Mouse (Mus musculus) kidney, embryonic 14.5 days (tissue): Measurements from ENCODE around the gene Sostdc1. TPM values are rescaled to one million over a fixed set of nuclear protein-coding genes. Genes with fewer than 3 reads are reported as not detected.

ENCODE experiments used
- ATAC-seq: fragments of 200-750 bp; cut with Nextera tagmentation; 2 replicates; pipeline ENCODE4 v1.8.0; 2017; ENCODE audit warnings: moderate number of reproducible peaks, mild to moderate bottlenecking, moderate TSS enrichment, moderate library complexity; ENCODE audit not compliant: low FRiP score, low TSS enrichment
- H3K27ac ChIP-seq: fragments of 300-500 bp; sonication (generic); 2 replicates; pipeline ENCODE4 v1.5.1; 2014; ENCODE audit warnings: low read depth, mild to moderate bottlenecking, low read length, moderate library complexity, mixed read lengths
- H3K27me3 ChIP-seq: fragments of 300-500 bp; sonication (generic); 2 replicates; pipeline ENCODE4 v1.6.1; 2014; ENCODE audit warnings: mild to moderate bottlenecking, low read length; ENCODE audit not compliant: control insufficient read depth, insufficient read depth
- H3K36me3 ChIP-seq: fragments of 300-500 bp; sonication (generic); 2 replicates; pipeline ENCODE4 v1.6.1; 2014; ENCODE audit warnings: low read length, mixed read lengths; ENCODE audit not compliant: control insufficient read depth, insufficient read depth
- H3K4me1 ChIP-seq: fragments of 300-500 bp; sonication (generic); 2 replicates; pipeline ENCODE4 v1.6.1; 2014; ENCODE audit warnings: low read length, mixed read lengths; ENCODE audit not compliant: control insufficient read depth, insufficient read depth
- H3K4me2 ChIP-seq: fragments of 300-500 bp; sonication (generic); replicated peaks from 2 replicates; pipeline ENCODE4 v1.6.1; 2014; ENCODE audit warnings: low read depth, mild to moderate bottlenecking, low read length
- H3K4me3 ChIP-seq: fragments of 300-500 bp; sonication (generic); 2 replicates; pipeline ENCODE4 v1.5.1; 2014; ENCODE audit warnings: mild to moderate bottlenecking, low read length
- H3K9ac ChIP-seq: fragments of 300-500 bp; sonication (generic); 2 replicates; pipeline ENCODE4 v1.6.1; 2014; ENCODE audit warnings: low read depth, mild to moderate bottlenecking, low read length, moderate library complexity
- H3K9me3 ChIP-seq: fragments of 300-500 bp; sonication (generic); 2 replicates; pipeline ENCODE4 v1.6.1; 2016; ENCODE audit warnings: low read length; ENCODE audit not compliant: control insufficient read depth
- WGBS: fragments of 180-500 bp; shearing (Covaris S2); extraction: QIAGEN DNeasy Blood & Tissue Kit; methylation state at CpG from one replicate; pipeline ENCODE4 v1.1.7; 2014; 5-methylcytosine and 5-hydroxymethylcytosine counted together
- polyA plus RNA-seq: library from polyadenylated mRNA; unstranded; fragments of >200 nt; fragmentation: Nextera tagmentation; extraction: Ambion mirVana; gene quantifications from 2 replicates; pipeline ENCODE4 v1.2.1, GENCODE M21; 2014

The Sostdc1 gene
- polyA plus RNA-seq: 42.9 and 50.1 TPM in 2 replicates

DNA sequence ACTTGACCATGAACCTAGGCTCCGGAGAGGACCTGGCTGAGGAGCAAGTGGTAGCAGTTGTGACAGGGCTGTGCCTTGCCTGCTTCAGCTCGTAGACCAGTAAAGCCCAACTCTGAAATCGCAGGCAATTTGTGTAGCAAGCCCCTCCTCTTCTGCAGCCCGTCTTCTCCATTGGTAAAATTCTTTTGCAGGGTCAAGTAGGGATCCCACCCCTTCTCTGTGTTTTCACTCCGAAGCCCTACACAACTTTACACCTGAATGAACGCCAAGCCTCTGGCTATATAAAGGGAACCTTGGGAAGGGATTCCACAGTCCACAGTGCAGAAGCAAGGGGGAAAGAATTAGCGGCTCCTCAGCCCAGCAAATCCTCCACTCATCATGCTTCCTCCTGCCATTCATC, at the start of gene Sostdc1:
TSS of gene Sostdc1 (plus strand) at position 224 of the 400 bp plus-strand sequence.
- peak; percentile 70 for ATAC-seq
- peak within 1 kb of the TSS; percentile 27 for H3K4me2 ChIP-seq
- H3K4me1 ChIP-seq: 0 out of 2 replicates have a peak, but pooled peaks cover 5% of the 10 kb centered on the region
- no peak within 1 kb of the TSS for H3K27ac ChIP-seq
- H3K36me3 ChIP-seq: no peaks in the 10 kb centered on the region
- WGBS: 12% methylated on average over 7 of the region's 7 CpGs
- H3K9me3 ChIP-seq: no peaks in the 10 kb centered on the region
- peak within 1 kb of the TSS; percentile 26 for H3K4me3 ChIP-seq
- 0 out of 2 replicates have a peak, but pooled peaks cover 3% of the 10 kb centered on the region for H3K27me3 ChIP-seq
- H3K9ac ChIP-seq: no peak within 1 kb of the TSS; the same call in 1 of the 2 replicates

DNA sequence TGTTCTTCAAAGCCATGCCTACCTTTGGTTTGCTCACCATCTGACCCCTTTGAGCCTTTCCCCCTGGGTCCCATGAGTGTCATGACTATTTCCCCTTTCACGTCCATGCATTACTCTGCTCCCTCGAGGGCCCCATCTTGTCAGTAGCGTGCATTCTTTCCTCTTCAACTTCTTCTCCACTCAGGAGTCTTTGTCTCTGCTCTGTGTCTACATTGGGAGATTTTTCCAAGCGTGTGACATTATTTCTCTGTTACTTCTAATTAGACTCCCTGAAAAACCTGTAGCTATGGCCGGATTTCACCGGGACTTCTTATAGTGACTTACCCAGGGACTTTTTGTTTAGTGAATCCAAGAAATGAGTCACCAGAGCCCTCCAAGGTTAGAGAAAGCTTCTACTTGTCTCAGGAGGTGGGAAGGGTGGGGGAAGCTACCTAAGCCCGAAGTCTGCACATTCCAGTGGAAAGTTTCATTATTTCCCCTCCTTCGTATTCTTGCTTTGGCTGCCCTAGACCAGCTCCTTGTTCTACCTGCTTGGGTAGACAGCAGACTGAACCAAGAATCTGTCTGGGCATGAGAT, 46.2 kb upstream of the Sostdc1 start:
- H3K4me1 ChIP-seq: no peaks in the 10 kb centered on the region
- no peaks in the 10 kb centered on the region for H3K9me3 ChIP-seq
- H3K4me3 ChIP-seq: no peak overlapping the region
- H3K36me3 ChIP-seq: no peaks in the 10 kb centered on the region
- no peak overlapping the region for H3K4me2 ChIP-seq
- no peak for ATAC-seq
- H3K27me3 ChIP-seq: no peaks in the 10 kb centered on the region
- WGBS: 88% methylated on average over 8 of the region's 8 CpGs
- H3K27ac ChIP-seq: no peak overlapping the region
- no peak overlapping the region for H3K9ac ChIP-seq

DNA sequence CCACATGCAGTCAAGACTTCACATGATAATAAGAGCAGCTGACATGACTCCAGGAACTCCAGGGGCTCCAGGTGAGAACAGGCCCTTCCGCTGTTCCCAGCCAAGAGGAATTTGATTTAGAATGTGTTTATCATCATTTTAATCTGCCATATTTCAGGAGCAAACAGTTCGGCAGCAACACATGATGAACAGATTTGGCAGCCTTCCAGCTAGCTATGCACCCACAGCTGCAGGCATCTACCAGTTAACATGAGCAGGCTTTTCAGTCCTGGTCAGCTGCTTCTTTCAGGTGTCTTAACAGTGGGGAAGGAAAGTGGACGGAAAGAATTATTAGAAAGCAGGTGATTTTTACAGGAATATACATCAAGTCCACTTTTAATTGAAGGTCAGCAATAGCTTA, 39.1 kb upstream of the Sostdc1 start:
- Histone ChIP-seq H3K4me3 (no peak overlapping the region), H3K27me3 (no peaks in the 10 kb centered on the region), H3K27ac (no peak overlapping the region), H3K9me3 (no peaks in the 10 kb centered on the region), H3K36me3 (no peaks in the 10 kb centered on the region), H3K4me1 (no peaks in the 10 kb centered on the region), H3K9ac (no peak overlapping the region), H3K4me2 (no peak overlapping the region)
- 69% methylated on average over 3 of the region's 3 CpGs for WGBS
- no peak for ATAC-seq

DNA sequence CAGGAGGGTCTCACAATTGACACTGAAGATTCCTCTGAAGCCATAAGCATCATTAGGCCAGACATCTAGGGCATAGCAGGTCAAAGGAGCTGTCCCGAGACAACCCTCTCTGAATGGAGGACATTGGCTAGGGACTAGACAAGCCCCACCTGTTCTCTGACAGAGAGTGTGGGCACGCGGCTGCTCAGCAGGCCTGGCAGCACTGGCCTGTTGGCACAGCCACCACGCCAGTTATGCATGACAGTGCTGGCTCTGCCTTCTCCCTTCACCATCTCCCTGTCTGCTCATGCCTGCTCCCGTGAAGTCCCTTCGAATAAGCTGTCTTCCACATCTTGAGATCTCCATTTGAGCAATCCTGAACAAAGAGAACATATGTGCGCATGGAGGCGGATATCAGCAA, 24.3 kb upstream of the Sostdc1 start:
- WGBS: 84% methylated on average over 8 of the region's 8 CpGs
- H3K4me2 ChIP-seq: no peak overlapping the region
- H3K4me1 ChIP-seq: no peaks in the 10 kb centered on the region
- H3K36me3 ChIP-seq: no peaks in the 10 kb centered on the region
- ATAC-seq: no peak
- no peak overlapping the region for H3K27ac ChIP-seq
- H3K4me3 ChIP-seq: no peak overlapping the region
- H3K9ac ChIP-seq: no peak overlapping the region
- H3K9me3 ChIP-seq: no peaks in the 10 kb centered on the region
- H3K27me3 ChIP-seq: no peaks in the 10 kb centered on the region

DNA sequence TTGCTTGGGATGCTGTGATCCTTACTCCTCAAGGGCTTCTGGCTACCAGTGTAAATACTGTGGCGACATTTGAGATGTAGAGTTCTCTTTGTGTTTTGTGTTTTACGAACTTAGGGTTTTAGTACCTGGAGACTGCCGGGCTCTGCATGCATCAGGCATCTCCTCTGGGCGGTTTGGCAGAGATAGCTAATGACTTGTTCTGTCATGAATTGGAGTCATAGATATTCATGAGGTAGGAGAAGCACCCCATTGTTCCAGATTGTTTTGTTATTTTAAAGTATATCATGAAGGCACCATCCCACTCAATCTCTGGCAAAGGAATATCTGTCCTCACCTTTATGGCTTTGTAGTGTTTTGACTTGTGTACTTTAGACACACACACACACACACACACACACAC, 23.5 kb upstream of the Sostdc1 start:
- Histone ChIP-seq H3K36me3 (no peaks in the 10 kb centered on the region), H3K27me3 (no peaks in the 10 kb centered on the region), H3K27ac (no peak overlapping the region), H3K9me3 (no peaks in the 10 kb centered on the region), H3K4me2 (no peak overlapping the region), H3K4me3 (no peak overlapping the region), H3K4me1 (no peaks in the 10 kb centered on the region), H3K9ac (no peak overlapping the region)
- WGBS: 66% methylated on average over 4 of the region's 4 CpGs
- no peak for ATAC-seq

DNA sequence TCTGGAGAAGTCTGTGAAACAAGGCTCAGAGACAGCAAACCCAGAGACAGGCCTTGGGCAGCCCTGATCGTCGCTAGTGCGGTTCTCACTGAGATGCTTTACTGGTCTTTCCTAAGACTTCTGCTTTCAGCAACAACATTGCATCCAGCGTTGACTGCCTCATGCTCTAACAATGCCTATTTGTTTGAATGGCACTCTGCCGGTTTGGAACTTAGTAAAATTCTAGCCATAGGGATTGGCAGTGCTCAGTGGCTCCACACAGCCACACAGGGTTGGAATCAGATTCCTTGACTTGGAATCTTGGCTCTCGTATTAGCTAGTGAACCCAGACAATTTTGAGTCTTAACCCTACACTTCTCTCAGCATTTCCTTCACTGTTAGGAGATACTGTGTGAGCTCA, 22.6 kb upstream of the Sostdc1 start:
- no peaks in the 10 kb centered on the region for H3K9me3 ChIP-seq
- no peak for ATAC-seq
- no peak overlapping the region for H3K9ac ChIP-seq
- no peaks in the 10 kb centered on the region for H3K4me1 ChIP-seq
- no peaks in the 10 kb centered on the region for H3K36me3 ChIP-seq
- H3K4me3 ChIP-seq: no peak overlapping the region
- no peak overlapping the region for H3K27ac ChIP-seq
- H3K27me3 ChIP-seq: no peaks in the 10 kb centered on the region
- WGBS: 87% methylated on average over 6 of the region's 6 CpGs
- no peak overlapping the region for H3K4me2 ChIP-seq

DNA sequence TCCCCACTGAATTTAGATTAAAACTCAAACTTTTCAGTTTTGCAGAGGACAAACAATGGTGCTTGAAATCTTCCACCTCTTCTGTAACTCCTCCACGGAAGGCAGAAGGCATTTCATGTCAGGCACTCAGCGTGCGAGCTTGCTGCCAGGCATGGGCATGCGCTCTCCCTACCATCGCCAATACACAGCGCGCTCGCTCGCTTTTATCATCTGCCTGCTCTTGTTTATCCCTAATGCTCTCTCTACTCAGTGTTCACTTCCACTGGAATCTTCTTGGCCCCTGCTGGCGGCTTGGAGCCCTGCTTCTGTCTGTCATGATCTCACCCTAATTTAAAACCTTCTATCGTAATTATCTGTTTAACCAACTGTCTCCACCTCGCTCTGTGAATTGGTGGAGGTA, 11.6 kb upstream of the Sostdc1 start:
- no peaks in the 10 kb centered on the region for H3K36me3 ChIP-seq
- H3K4me1 ChIP-seq: no peaks in the 10 kb centered on the region
- no peaks in the 10 kb centered on the region for H3K27me3 ChIP-seq
- no peaks in the 10 kb centered on the region for H3K9me3 ChIP-seq
- ATAC-seq: no peak
- 84% methylated on average over 12 of the region's 12 CpGs for WGBS
- H3K4me3 ChIP-seq: no peak overlapping the region
- H3K4me2 ChIP-seq: no peak overlapping the region
- no peak overlapping the region for H3K27ac ChIP-seq
- H3K9ac ChIP-seq: no peak overlapping the region

DNA sequence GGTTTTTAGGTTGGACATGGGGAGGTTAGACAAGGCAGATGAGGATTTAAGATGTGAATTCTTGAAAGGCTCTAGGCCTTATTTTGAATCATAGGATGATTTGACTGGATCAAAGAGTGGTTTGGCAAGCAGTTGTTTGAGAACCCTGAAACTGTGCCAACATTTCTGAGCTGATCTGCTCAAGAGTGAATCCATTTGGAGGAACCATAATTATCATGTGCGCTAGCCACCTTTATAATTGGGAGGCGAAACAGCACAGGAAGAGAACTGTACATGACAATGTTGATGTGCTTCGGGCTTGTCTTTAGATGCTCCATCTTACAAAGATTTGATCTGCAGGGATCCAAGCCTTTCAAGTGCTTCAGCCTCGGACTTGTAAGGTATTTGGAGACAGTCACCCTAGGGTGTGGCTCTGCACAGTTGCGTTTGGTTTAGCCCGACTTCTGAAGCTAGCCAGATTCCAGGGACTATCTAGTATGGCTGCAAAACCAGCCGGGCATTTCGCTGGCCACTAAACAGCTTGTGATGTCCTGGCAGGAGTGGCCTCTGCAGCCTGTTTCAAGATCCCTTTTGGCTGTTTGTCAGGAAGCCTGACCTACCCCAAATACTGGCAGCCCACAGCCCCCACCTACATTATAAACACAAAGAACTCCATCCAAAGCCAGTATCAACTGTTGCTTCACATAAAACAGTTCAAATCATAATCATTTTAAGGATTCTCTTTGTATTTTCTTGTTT, 10.9 kb upstream of the Sostdc1 start:
- Histone ChIP-seq H3K9ac (no peak overlapping the region), H3K27ac (no peak overlapping the region), H3K4me3 (no peak overlapping the region), H3K4me2 (no peak overlapping the region), H3K27me3 (no peaks in the 10 kb centered on the region), H3K9me3 (no peaks in the 10 kb centered on the region), H3K36me3 (no peaks in the 10 kb centered on the region), H3K4me1 (no peaks in the 10 kb centered on the region)
- ATAC-seq: no peak
- WGBS: 79% methylated on average over 8 of the region's 8 CpGs

DNA sequence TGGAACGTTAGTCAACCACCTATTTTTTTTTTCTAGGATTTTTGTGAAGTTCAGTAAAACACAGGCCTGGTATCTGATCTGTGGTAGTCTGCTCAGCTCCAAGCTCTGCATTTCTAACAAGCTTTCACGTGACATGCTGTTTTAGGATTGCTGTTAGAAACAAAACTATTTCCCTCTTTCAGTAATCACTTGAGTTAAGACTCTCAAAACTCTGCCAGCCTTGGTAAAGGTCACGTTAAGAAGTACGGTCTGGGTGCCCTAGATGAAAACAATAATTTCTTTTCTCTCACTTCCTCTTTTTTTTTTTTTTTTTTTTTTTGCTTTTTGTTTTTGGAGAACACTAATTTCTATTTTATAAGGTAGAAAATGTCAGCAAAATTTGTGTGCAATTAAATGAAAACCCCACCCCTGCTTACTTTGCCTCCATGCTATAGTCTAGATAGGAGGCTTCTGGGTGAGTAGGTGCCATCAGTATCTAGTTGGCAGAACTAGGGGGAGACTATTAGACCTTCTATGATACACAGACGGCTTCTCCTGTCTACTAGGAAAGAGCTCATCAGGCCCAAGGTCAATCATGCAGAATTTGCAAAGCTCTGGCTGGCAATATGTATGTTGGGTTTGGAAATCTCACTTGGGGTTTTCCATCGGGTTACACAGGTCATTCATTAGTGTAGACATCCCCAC, 5.1 kb upstream of the Sostdc1 start:
- 88% methylated on average over 6 of the region's 6 CpGs for WGBS
- no peak overlapping the region for H3K4me3 ChIP-seq
- ATAC-seq: no peak
- 0 out of 2 replicates have a peak, but pooled peaks cover 3% of the 10 kb centered on the region for H3K4me1 ChIP-seq
- H3K36me3 ChIP-seq: no peaks in the 10 kb centered on the region
- no peak overlapping the region for H3K27ac ChIP-seq
- no peak overlapping the region for H3K9ac ChIP-seq
- H3K9me3 ChIP-seq: no peaks in the 10 kb centered on the region
- no peak overlapping the region for H3K4me2 ChIP-seq
- no peaks in the 10 kb centered on the region for H3K27me3 ChIP-seq
